Mouse (Mus musculus) intestine, embryonic 15.5 days (tissue): ENCODE measurements around the gene Spag7. TPM values are rescaled to one million over a fixed set of nuclear protein-coding genes. Genes with fewer than 3 reads are reported as not detected.
A peak's percentile ranks its signal among the peaks of the same experiment; 100 is the strongest.

Experiments used
- ATAC-seq: fragments of 200-750 bp; cut with Nextera tagmentation; 2 replicates; pipeline ENCODE4 v1.8.0; 2017; ENCODE audit warnings: moderate TSS enrichment, moderate library complexity
- H3K27ac ChIP-seq: fragments of 300-500 bp; sonication (generic); 2 replicates; pipeline ENCODE4 v1.5.1; 2015; ENCODE audit warnings: mild to moderate bottlenecking, inconsistent platforms
- H3K27me3 ChIP-seq: fragments of 300-500 bp; sonication (generic); replicated peaks from 2 replicates; pipeline ENCODE4 v1.6.1; 2015; ENCODE audit warnings: inconsistent platforms
- H3K36me3 ChIP-seq: fragments of 300-500 bp; sonication (generic); 2 replicates; pipeline ENCODE4 v1.6.1; 2015; ENCODE audit warnings: inconsistent platforms
- H3K4me1 ChIP-seq: fragments of 300-500 bp; sonication (generic); replicated peaks from 2 replicates; pipeline ENCODE4 v1.6.1; 2015; ENCODE audit warnings: inconsistent platforms
- H3K4me2 ChIP-seq: fragments of 300-500 bp; sonication (generic); replicated peaks from 2 replicates; pipeline ENCODE4 v1.6.1; 2015; ENCODE audit warnings: mild to moderate bottlenecking, inconsistent platforms
- H3K4me3 ChIP-seq: fragments of 300-500 bp; sonication (generic); replicated peaks from 2 replicates; pipeline ENCODE4 v1.5.1; 2015; ENCODE audit warnings: inconsistent platforms
- H3K9ac ChIP-seq: fragments of 300-500 bp; sonication (generic); 2 replicates; pipeline ENCODE4 v1.6.1; 2015; ENCODE audit warnings: inconsistent platforms
- H3K9me3 ChIP-seq: fragments of 300-500 bp; sonication (generic); 2 replicates; pipeline ENCODE4 v1.6.1; 2016; ENCODE audit warnings: inconsistent platforms
- WGBS: fragments of 180-500 bp; shearing (Covaris S2); methylation state at CpG from one replicate; pipeline ENCODE4 v1.1.7; 2015; 5-methylcytosine and 5-hydroxymethylcytosine counted together
- polyA plus RNA-seq: library from polyadenylated mRNA; unstranded; fragments of >200 nt; fragmentation: Nextera tagmentation; extraction: Ambion mirVana; gene quantifications from 2 replicates; pipeline ENCODE4 v1.2.1, GENCODE M21; 2015

Spag7 gene
- polyA plus RNA-seq, 1 experiment from 2014 or later, result 132 TPM

DNA sequence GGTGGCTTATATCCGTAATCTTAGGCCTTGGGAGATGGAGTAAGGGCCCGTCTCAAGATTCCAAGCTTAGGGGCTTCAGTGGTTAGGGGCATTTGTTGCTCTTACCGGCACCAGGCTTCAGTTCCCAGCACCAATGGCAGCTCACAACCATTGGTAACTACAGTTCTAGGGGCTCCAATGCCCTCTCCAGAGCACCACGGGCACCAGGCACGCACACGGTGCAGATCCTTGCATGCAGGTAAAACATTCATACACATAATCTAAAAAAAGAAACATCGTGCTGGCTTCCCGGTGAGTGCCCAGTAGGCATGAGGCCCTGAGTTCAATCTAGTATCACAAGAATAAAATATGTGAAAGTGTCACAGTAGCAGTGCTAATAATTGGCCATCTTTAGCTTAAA is 6.1 kb downstream of the Spag7 start:
- Histone ChIP-seq H3K4me3 (no peak overlapping the region), H3K4me1 (peaks cover 16% of the 10 kb centered on the region), H3K9me3 (no peaks in the 10 kb centered on the region), H3K4me2 (no peak overlapping the region), H3K36me3 (peaks cover 31% of the 10 kb centered on the region), H3K9ac (no peak overlapping the region), H3K27me3 (no peaks in the 10 kb centered on the region), H3K27ac (no peak overlapping the region)
- ATAC-seq, result no peak
- 92% methylated on average over 8 of the region's 8 CpGs for WGBS

DNA sequence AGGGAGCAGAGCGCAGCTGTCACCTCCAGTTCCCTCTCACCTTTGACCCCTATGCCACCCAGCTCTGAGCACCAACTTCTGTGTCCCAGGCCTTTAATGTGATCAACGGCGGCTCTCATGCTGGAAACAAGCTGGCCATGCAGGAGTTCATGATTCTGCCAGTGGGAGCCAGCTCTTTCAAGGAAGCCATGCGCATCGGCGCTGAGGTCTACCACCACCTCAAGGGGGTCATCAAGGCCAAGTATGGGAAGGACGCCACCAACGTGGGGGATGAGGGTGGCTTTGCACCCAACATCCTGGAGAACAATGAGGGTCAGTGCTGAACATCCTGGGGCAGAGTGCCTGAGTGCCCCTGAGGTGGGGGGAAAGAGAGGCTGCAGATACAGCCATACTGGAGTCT is 8.6 kb downstream of the Spag7 start:
- Histone ChIP-seq H3K4me3 (no peak overlapping the region), H3K4me1 (peaks cover 29% of the 10 kb centered on the region), H3K27ac (no peak overlapping the region), H3K4me2 (no peak overlapping the region), H3K9ac (no peak overlapping the region), H3K9me3 (no peaks in the 10 kb centered on the region), H3K27me3 (no peaks in the 10 kb centered on the region), H3K36me3 (peaks cover 26% of the 10 kb centered on the region)
- WGBS, result 85% methylated on average over 8 of the region's 8 CpGs
- no peak for ATAC-seq

DNA sequence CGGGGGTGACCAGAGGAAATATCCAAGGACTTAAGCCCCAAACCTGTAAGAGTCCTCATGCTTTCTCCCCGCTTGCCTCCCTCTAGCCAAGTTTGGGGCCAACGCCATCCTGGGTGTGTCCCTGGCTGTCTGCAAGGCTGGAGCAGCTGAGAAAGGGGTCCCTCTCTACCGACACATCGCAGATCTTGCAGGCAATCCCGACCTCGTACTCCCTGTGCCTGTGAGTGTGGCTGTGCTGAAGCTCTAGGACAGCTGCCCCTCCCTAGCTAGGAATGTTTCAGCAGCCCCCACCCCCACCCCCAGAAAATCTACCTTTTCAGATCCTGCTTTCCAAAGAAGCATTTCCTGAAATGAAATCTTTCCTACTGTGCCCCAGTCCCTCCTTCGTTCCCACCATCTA is 10.3 kb downstream of the Spag7 start:
- H3K27me3 ChIP-seq, result no peaks in the 10 kb centered on the region
- H3K4me3 ChIP-seq, result no peak overlapping the region
- H3K27ac ChIP-seq, result 0 out of 2 replicates have a peak overlapping the region, but pooled peaks have one; percentile 15
- no peaks in the 10 kb centered on the region for H3K9me3 ChIP-seq
- H3K4me1 ChIP-seq, result peaks cover 31% of the 10 kb centered on the region
- H3K4me2 ChIP-seq, result no peak overlapping the region
- H3K36me3 ChIP-seq, result peaks cover 17% of the 10 kb centered on the region
- 61% methylated on average over 8 of the region's 8 CpGs for WGBS
- no peak for ATAC-seq
- no peak overlapping the region for H3K9ac ChIP-seq

DNA sequence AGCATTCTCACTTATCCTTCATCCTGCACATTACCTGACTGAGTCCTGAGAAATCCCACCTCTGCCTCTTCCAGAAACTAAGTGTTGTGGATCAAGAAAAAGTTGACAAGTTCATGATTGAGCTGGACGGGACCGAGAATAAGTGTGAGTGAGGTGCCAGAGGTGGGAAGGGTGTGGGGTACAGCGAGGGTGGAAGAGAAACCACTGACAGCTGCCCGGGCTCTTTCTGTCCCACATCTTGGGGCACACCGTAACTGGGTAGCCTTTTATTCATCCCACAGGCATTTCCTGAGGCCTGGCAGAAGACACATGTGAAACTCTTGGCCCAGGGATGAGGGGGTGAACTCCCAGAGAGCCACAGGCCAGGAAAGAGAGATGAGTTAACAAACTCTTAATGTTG is 10.7 kb downstream of the Spag7 start:
- 82% methylated on average over 5 of the region's 5 CpGs for WGBS

DNA sequence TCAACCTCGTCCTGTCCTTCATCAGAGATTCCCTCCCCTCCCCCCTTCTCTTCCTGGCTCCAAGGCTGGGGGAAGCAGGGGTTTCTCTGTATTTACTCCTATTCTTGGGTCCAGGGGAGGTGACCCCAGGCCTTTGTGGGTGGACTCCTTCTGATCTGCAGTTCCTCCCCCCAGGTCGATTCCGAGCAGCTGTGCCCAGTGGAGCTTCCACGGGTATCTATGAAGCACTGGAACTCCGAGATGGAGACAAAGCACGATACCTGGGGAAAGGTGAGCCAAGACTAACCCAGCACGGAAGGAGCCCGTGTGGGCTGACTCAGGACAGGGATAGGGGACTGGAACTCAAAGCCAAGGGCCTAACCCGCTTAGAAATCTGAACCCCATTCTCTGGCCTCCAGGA is 11.2 kb downstream of the Spag7 start:
- Histone ChIP-seq H3K9ac (peak overlapping the region; percentile 18; the same call in 1 of the 2 replicates), H3K4me2 (0 out of 2 replicates have a peak overlapping the region, but pooled peaks have one; percentile 10)
- WGBS, result 60% methylated on average over 9 of the region's 9 CpGs

More for the DNA sequence above, 10.7 kb downstream of the Spag7 start:
- H3K4me2 ChIP-seq, result no peak overlapping the region
- H3K27me3 ChIP-seq, result no peaks in the 10 kb centered on the region
- H3K36me3 ChIP-seq, result peaks cover 16% of the 10 kb centered on the region
- H3K27ac ChIP-seq, result no peak overlapping the region
- no peaks in the 10 kb centered on the region for H3K9me3 ChIP-seq
- no peak overlapping the region for H3K4me3 ChIP-seq
- ATAC-seq, result no peak
- H3K4me1 ChIP-seq, result peaks cover 31% of the 10 kb centered on the region
- H3K9ac ChIP-seq, result no peak overlapping the region

DNA sequence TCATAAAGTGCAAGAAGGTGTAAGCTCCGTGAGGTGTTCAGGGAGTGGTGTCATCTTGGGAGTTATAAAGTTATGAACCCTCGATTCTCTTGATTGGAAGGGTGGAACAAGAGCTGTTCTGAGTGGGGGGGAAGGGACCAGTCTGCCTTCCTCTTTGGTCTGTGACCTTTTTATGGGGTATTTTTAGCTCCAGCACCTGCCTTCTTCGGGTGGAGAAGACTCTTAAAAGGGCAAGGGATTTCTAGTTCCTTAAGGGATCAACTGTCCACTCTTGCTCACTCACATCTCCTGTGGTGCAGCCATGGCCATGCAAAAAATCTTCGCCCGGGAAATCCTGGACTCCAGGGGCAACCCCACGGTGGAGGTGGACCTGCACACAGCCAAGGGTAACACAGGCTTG is 11.6 kb downstream of the Spag7 start:
- ATAC-seq, result no peak
- H3K4me2 ChIP-seq, result 0 out of 2 replicates have a peak overlapping the region, but pooled peaks have one; percentile 10
- 0 out of 2 replicates have a peak overlapping the region, but pooled peaks have one; percentile 18 for H3K9ac ChIP-seq

More for the DNA sequence above, 11.2 kb downstream of the Spag7 start:
- Histone ChIP-seq H3K4me3 (no peak overlapping the region), H3K9me3 (no peaks in the 10 kb centered on the region), H3K27me3 (no peaks in the 10 kb centered on the region), H3K27ac (no peak overlapping the region), H3K4me1 (peaks cover 31% of the 10 kb centered on the region), H3K36me3 (peaks cover 13% of the 10 kb centered on the region)
- ATAC-seq, result no peak

DNA sequence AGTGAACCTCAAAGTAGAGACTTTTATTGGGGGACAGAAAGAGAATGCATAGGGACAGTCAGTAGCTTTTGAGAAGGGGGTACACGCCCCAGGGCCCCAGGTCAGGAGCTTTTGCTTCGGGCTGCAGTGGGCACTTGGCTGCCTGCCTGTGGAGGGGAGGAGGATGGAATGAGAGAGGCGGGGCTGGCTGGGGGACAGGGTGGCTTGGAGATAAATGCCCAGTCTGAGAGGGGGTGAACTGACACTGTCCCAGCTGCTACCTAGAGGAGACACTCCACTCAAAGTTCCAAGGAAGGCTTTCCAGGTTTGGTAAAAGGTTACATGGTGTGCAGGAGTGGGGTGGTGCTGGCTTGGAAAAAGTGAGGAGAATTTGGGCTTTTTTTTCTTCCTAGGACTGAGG is 12.3 kb downstream of the Spag7 start, which contains the start of gene Eno3:
Gene Eno3 (plus strand): TSS at position 239 of the 400 bp plus-strand sequence.
- Histone ChIP-seq H3K9ac (peak within 1 kb of the TSS; percentile 98), H3K4me3 (peak within 1 kb of the TSS; percentile 99), H3K4me1 (peaks cover 37% of the 10 kb centered on the region), H3K9me3 (no peaks in the 10 kb centered on the region), H3K27me3 (no peaks in the 10 kb centered on the region), H3K4me2 (peak within 1 kb of the TSS; percentile 87), H3K36me3 (peaks cover 15% of the 10 kb centered on the region), H3K27ac (peak within 1 kb of the TSS; percentile 99)
- 26% methylated on average over 3 of the region's 3 CpGs for WGBS
- no peak for ATAC-seq

More for the DNA sequence above, 11.6 kb downstream of the Spag7 start:
- Histone ChIP-seq H3K27me3 (no peaks in the 10 kb centered on the region), H3K36me3 (peaks cover 12% of the 10 kb centered on the region), H3K4me1 (peaks cover 32% of the 10 kb centered on the region), H3K9me3 (no peaks in the 10 kb centered on the region), H3K4me3 (no peak overlapping the region), H3K27ac (no peak overlapping the region)
- WGBS, result 43% methylated on average over 6 of the region's 6 CpGs

DNA sequence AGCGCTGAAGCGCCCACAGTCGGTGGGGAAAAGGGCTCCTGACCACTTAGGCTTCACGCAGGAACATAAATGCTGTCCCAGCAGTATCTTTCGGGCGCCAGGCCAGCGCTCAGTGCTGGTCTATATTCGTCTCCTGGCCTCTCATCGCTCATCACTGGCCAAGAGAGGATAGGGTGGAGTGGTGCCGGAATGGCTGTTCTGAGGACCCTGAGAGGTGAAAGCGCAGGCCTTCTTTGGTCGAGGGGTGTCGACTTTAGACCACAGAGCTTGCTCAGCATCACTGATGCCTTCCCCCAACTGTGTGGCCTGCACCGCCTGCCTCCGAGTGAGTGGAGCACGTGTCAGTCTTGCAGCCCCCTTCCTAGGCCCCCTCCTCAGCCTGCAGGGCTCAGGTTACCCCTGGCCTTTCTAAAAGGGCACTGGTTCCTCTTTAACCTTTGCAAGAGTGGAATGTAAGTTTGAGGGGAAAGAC is 12.7 kb downstream of the Spag7 start:
- no peaks in the 10 kb centered on the region for H3K27me3 ChIP-seq
- peak overlapping the region; percentile 99 for H3K4me3 ChIP-seq
- H3K9me3 ChIP-seq, result no peaks in the 10 kb centered on the region
- peaks cover 41% of the 10 kb centered on the region for H3K4me1 ChIP-seq
- 13% methylated on average over 16 of the region's 16 CpGs for WGBS
- peaks cover 18% of the 10 kb centered on the region for H3K36me3 ChIP-seq
- peak overlapping the region; percentile 87 for H3K4me2 ChIP-seq
- H3K9ac ChIP-seq, result peak overlapping the region; percentile 98
- ATAC-seq, result no peak
- peak overlapping the region; percentile 99 for H3K27ac ChIP-seq

DNA sequence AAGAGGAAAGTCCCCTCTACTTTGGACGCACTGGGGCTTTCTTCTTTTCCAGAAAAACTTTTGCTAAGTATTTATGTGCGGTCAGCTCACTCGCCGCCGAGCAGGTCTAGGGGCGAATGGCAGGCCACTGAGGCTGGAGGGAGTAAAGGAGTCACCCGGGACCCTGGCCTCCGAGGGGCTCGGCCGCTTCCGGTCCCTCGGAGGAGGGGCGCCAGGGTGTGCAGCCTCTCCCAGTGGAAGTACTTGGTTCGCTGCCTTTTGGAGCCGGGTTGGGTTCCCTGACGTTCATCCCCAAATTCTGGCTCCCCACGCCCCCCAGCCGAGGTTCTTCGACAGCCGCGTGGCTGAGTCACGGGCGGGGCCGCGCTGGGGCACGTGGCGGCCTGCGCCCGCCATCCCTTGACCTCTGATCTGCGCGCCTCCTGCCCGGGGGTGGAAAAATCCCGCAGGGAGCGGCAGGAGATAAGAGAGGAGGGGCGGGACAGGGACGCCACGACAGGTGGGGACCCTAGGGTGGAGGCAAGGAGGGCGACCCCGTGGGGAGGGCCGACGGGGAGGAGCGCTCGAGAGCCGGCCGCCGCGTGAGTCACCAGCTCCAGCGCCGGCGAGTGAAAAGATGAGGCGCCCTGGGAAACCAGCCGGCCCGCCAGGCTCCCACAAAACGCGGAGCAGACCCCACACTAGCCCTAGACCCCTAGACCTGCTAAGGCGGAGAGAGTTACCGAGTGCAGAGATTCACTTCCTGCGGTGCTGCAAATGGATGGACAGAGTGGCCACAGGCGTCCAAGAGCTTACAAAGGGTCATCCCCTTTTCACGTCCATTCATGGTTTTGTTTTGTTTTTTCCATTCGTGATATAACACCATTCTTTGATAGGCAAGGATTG is 13.4 kb downstream of the Spag7 start:
- Histone ChIP-seq H3K27ac (peak overlapping the region; percentile 99), H3K36me3 (peaks cover 22% of the 10 kb centered on the region), H3K4me2 (peak overlapping the region; percentile 87), H3K9me3 (no peaks in the 10 kb centered on the region), H3K4me1 (peaks cover 47% of the 10 kb centered on the region), H3K4me3 (peak overlapping the region; percentile 99), H3K9ac (peak overlapping the region; percentile 98), H3K27me3 (no peaks in the 10 kb centered on the region)
- peak; percentile 39 for ATAC-seq
- under 1% methylated on average over 61 of the region's 61 CpGs for WGBS

DNA sequence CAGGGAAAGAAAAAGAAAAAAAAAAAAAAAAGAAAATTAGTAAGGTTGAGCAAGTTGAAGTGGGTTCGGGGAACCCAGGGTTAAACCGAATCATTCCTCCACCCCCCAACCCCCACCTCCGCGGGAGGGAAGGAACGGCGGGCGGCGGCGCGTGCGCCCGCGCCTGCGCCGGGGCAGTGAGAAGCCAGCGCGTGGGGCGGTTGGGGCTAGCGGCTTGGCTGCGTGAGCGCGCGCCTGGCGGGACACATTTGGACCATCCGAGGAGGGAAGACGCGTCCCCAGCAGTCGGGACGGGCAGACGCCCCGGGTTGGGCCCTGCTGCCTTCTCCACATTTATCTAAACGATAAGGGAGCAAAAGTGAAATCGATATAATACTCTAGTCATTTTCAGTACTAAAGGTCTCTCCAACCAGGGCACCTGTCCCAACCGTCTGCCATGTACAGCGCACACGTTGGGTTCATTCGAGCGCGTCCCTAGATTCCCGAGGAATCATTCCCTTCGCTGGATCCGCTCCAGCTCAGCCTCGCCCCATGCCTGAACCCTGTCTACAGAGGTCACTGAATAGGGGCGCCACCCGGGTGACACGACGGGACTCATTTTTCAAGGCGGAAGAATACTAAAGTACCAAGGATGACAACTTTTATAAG is 14.2 kb downstream of the Spag7 start:
- peak overlapping the region; percentile 99 for H3K27ac ChIP-seq
- H3K4me3 ChIP-seq, result peak overlapping the region; percentile 99
- peak overlapping the region; percentile 98 for H3K9ac ChIP-seq
- H3K4me1 ChIP-seq, result peaks cover 52% of the 10 kb centered on the region
- no peaks in the 10 kb centered on the region for H3K27me3 ChIP-seq
- WGBS, result under 1% methylated on average over 48 of the region's 48 CpGs
- H3K36me3 ChIP-seq, result peaks cover 20% of the 10 kb centered on the region
- H3K9me3 ChIP-seq, result no peaks in the 10 kb centered on the region
- peak; percentile 63 for ATAC-seq
- peak overlapping the region; percentile 87 for H3K4me2 ChIP-seq

DNA sequence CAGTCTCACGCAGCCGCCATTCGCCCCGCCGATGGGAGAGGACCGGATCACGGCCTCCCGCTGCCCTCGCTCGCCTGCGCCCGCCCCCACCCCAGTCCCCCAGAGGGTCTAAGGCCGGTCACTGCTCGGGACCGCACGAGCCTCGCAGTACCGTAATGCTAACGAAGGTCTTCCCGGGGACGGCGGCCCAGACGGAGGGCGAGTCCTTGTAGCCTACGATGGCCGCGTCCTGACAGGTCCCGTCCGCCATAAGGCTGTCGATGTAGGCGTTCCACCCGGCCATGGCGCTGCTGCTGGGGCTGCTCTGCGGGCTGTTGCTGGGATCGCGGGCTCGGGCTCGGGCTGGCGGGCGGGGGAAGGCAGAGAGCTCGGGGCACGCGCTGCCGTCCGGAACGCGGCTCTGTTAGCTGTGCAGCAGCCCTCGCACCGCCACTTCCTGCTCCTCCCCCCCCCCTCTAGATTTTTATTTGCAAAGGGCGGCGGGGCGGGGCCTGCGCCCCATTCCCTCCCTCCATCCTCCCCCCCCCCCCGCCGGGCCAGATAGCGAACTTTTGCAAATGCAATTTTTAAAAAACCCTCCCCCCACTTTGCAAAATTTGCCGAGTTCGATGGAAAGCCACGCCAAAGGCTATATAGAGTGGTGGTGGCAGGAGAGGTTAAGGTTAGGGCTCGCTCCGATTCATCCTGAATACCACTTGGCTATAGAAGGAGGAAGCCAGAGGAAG is 14.9 kb downstream of the Spag7 start, which contains the start of gene Pfn1:
Gene Pfn1 (minus strand): TSS at position 447 of the 725 bp plus-strand sequence.
- H3K9ac ChIP-seq, result peak within 1 kb of the TSS; percentile 98
- H3K27me3 ChIP-seq, result no peaks in the 10 kb centered on the region
- WGBS, result under 1% methylated on average over 56 of the region's 61 CpGs
- peak within 1 kb of the TSS; percentile 99 for H3K4me3 ChIP-seq
- H3K4me1 ChIP-seq, result peaks cover 59% of the 10 kb centered on the region
- peak within 1 kb of the TSS; percentile 87 for H3K4me2 ChIP-seq
- peak; percentile 57 for ATAC-seq
- no peaks in the 10 kb centered on the region for H3K9me3 ChIP-seq
- peaks cover 26% of the 10 kb centered on the region for H3K36me3 ChIP-seq
- H3K27ac ChIP-seq, result peak within 1 kb of the TSS; percentile 99
